Mouse (Mus musculus) adrenal gland, postnatal 25 days (tissue): ENCODE results near the gene Lipt1. TPM values are rescaled to one million over a fixed set of nuclear protein-coding genes. Genes with fewer than 3 reads are reported as not detected.

Experiments used
- DNase-seq: peaks from one replicate; pipeline ENCODE4 v3.0.0; 2021; ENCODE audit warnings: mixed read lengths
- long read RNA-seq: library from polyadenylated mRNA; stranded (forward); transcript quantifications from one replicate; pipeline ENCODE4 v2.0.0, GENCODE M21; 2021
- total RNA-seq: library from RNA; stranded (reverse); gene quantifications from 2 replicates; pipeline ENCODE4 v1.2.3, GENCODE M21; 2021

The Lipt1 gene
- 10.3 and 17.2 TPM in 2 replicates for total RNA-seq
- long read RNA-seq, transcript Lipt1-203 (2 exons, 812 nt), result major isoform, 5 of 16 reads
- long read RNA-seq, partial matches to known transcripts, result 3 of 16 reads
- long read RNA-seq, other reads (novel, unspliced or antisense), result 3 of 16 reads

GRCm38 (mm10) chr1:37871704-37872103 is at the start of gene Lipt1:
Gene Lipt1, plus strand, starts transcription at chr1:37871738.
- peak; percentile 24 for DNase-seq

- DNase-seq, result no peak
These were observed 39.9 kb upstream of the Lipt1 start for GRCm38 (mm10) chr1:37831681-37832080.

- DNase-seq, result no peak
These were observed 24.7 kb upstream of the Lipt1 start for GRCm38 (mm10) chr1:37846878-37847277.

GRCm38 (mm10) chr1:37850696-37851095 is 20.8 kb upstream of the Lipt1 start:
- DNase-seq, result no peak

GRCm38 (mm10) chr1:37864511-37865400 is 6.8 kb upstream of the Lipt1 start:
- DNase-seq, result peak; percentile 100

GRCm38 (mm10) chr1:37865401-37866215 is 5.9 kb upstream of the Lipt1 start:
- no peak for DNase-seq

- no peak for DNase-seq
These were observed 5.3 kb upstream of the Lipt1 start, which contains the start of gene Tsga10 for GRCm38 (mm10) chr1:37866286-37866685. Gene Tsga10, minus strand, starts transcription at chr1:37866429.

- peak; percentile 52 for DNase-seq
These were observed 4.5 kb upstream of the Lipt1 start for GRCm38 (mm10) chr1:37867056-37867455.

- DNase-seq, result no peak
These were observed 3.7 kb upstream of the Lipt1 start for GRCm38 (mm10) chr1:37867684-37868322.

GRCm38 (mm10) chr1:37868640-37869039 is 2.9 kb upstream of the Lipt1 start:
- DNase-seq, result no peak

- DNase-seq, result no peak
These were observed 2.2 kb upstream of the Lipt1 start for GRCm38 (mm10) chr1:37869362-37869761.

GRCm38 (mm10) chr1:37872131-37873067 is 861 bp downstream of the Lipt1 start:
- DNase-seq, result peak; percentile 86

- no peak for DNase-seq
These were observed 1.6 kb downstream of the Lipt1 start for GRCm38 (mm10) chr1:37873157-37873556.

- peak; percentile 15 for DNase-seq
These were observed 6.4 kb downstream of the Lipt1 start for GRCm38 (mm10) chr1:37877736-37878460.

- no peak for DNase-seq
These were observed 11.9 kb downstream of the Lipt1 start for GRCm38 (mm10) chr1:37883411-37883810.

GRCm38 (mm10) chr1:37884451-37884850 is 12.9 kb downstream of the Lipt1 start:
- no peak for DNase-seq

GRCm38 (mm10) chr1:37889206-37889605 is 17.7 kb downstream of the Lipt1 start:
- no peak for DNase-seq

- DNase-seq, result peak; percentile 88
These were observed 18.6 kb downstream of the Lipt1 start, which contains the start of the genes Mitd1 and Mrpl30 for GRCm38 (mm10) chr1:37890025-37890652. Gene Mitd1, minus strand, starts transcription at chr1:37890411. Gene Mrpl30, plus strand, starts transcription at chr1:37890477.

- DNase-seq, result no peak
These were observed 19.9 kb downstream of the Lipt1 start for GRCm38 (mm10) chr1:37891400-37891799.

GRCm38 (mm10) chr1:37894606-37895005 is 23.1 kb downstream of the Lipt1 start:
- DNase-seq, result no peak
